Mouse (Mus musculus) cerebellum, adult 2 months (tissue): Measurements from ENCODE around the gene Gm14443. TPM values are rescaled to one million over a fixed set of nuclear protein-coding genes. Genes with fewer than 3 reads are reported as not detected.
"Not testable (repeated sequence)": the region's sequence is repeated elsewhere in the genome, so short reads cannot be mapped to it uniquely, and the experiment has no call there.

Source experiments
- DNase-seq, 2 experiments: peaks; one replicate each; pipeline ENCODE4 v3.0.0; 2021
- H3K27ac ChIP-seq: fragments of 200-500 bp; 2 replicates; pipeline ENCODE4 v1.5.1; 2012; ENCODE audit warnings: low read length, control low read depth, inconsistent platforms; ENCODE audit not compliant: insufficient read depth
- H3K27me3 ChIP-seq: fragments of 200-500 bp; 2 replicates; pipeline ENCODE4 v1.6.1; 2012; ENCODE audit warnings: inconsistent platforms, mild to moderate bottlenecking, low read length, moderate library complexity; ENCODE audit not compliant: control insufficient read depth, insufficient read depth
- H3K4me1 ChIP-seq: fragments of 200-500 bp; 2 replicates; pipeline ENCODE4 v1.6.1; 2011; ENCODE audit warnings: low read length; ENCODE audit not compliant: control insufficient read depth, insufficient read depth
- H3K4me3 ChIP-seq: fragments of 200-500 bp; replicated peaks from 2 replicates; pipeline ENCODE3; 2011; ENCODE audit warnings: mild to moderate bottlenecking, low read depth, low read length, control low read depth; ENCODE audit not compliant: insufficient read depth
- CTCF ChIP-seq: fragments of 200-500 bp; IDR thresholded peaks from 2 replicates; pipeline ENCODE4 v1.5.1; 2011; ENCODE audit warnings: low read depth, mild to moderate bottlenecking, control low read depth, low read length, moderate library complexity, borderline replicate concordance; ENCODE audit not compliant: insufficient read depth
- POLR2A ChIP-seq: fragments of 200-500 bp; IDR thresholded peaks from 2 replicates; pipeline ENCODE4 v1.6.1; 2011; ENCODE audit warnings: low read length, control low read depth, borderline replicate concordance; ENCODE audit not compliant: insufficient read depth
- WGBS: fragments of 180-500 bp; shearing (Covaris S2); methylation state at CpG from one replicate; pipeline ENCODE4 v1.1.7; 2018; 5-methylcytosine and 5-hydroxymethylcytosine counted together
- polyA plus RNA-seq: library from polyadenylated mRNA; depleted of rRNA; stranded (reverse); fragments of >200 nt; gene quantifications from 2 replicates; pipeline ENCODE4 v1.2.3, GENCODE M21; 2012; rRNA removed

Gm14443 gene
- polyA plus RNA-seq, 1 experiment: 3.9 TPM

DNA sequence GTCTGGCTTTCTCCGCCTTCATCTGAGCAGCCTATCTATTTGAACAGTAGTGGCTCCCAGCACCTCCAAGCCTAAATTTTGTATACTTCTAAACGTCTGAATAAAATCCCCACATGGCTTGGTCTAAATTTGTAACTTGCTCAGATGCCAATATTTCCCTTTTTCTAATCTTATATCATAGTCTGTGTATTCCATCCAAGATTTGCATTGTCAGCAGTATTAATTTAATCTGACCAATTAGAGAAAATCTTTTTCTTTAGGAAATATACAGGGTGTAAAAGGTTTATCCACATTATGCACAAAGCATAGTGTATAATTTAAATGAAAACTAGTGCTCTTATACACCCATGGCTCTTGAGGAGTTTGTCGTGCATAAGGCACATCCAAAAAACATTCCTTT is 17.0 kb downstream of the Gm14443 start:
- DNase-seq: no peak
- Histone ChIP-seq H3K27me3 (no peaks in the 10 kb centered on the region), H3K4me3 (no peak overlapping the region), H3K27ac (no peak overlapping the region), H3K4me1 (no peaks in the 10 kb centered on the region)
- 72% methylated on average over 3 of the region's 3 CpGs for WGBS
- TF ChIP-seq POLR2A (no peak), CTCF (no peak)

DNA sequence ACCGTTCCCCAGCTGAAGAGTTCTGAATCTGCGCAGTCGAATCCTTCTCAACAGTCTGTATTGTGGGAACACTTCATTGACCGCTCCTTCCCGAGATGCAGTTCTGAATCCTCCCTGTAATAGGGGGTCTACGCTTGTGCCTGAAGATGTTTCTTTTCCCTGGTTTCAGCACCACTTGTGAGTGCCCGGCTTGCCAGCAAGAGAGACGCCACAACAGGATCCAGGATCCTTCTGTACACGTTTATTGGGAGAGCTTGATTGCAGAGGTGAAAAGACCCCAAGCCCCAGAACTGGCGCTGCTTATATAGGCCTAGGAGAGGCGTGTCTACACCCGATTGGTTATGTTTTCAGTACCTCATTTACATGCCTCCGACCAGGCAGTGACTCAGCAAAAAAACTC is 19.0 kb downstream of the Gm14443 start:
- TF ChIP-seq CTCF: no peak
- TF ChIP-seq POLR2A: no peak
- DNase-seq: no peak
- H3K27me3 ChIP-seq: no peaks in the 10 kb centered on the region
- no peaks in the 10 kb centered on the region for H3K4me1 ChIP-seq
- H3K27ac ChIP-seq: no peak overlapping the region
- no peak overlapping the region for H3K4me3 ChIP-seq
- 89% methylated on average over 13 of the region's 13 CpGs for WGBS

DNA sequence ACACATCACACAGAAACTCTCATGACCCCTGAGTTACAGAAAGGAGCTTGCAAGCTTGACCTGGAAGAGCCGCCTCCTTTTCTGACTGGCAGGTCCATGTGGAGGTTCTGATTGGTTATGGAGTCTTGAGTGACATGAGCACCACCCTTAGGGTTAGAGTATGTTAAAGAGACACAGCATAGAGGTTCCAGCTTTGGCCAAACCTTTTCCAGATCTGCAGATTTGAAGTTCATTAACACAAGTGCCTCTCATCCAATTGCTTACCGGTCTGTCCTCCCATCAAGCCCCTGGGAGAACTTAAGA is 33.7 kb downstream of the Gm14443 start, which contains the start of gene Gm14399:
Gene Gm14399 (minus strand): TSS at position 20 of the 303 bp plus-strand sequence.
- H3K27me3 ChIP-seq, H3K4me1 ChIP-seq, DNase-seq: not testable (repeated sequence)
- Histone ChIP-seq H3K27ac (peak within 1 kb of the TSS; percentile 16; the same call in 1 of the 2 replicates), H3K4me3 (peak within 1 kb of the TSS; percentile 61)
- WGBS: 0% methylated on average over 1 of the region's 2 CpGs

DNA sequence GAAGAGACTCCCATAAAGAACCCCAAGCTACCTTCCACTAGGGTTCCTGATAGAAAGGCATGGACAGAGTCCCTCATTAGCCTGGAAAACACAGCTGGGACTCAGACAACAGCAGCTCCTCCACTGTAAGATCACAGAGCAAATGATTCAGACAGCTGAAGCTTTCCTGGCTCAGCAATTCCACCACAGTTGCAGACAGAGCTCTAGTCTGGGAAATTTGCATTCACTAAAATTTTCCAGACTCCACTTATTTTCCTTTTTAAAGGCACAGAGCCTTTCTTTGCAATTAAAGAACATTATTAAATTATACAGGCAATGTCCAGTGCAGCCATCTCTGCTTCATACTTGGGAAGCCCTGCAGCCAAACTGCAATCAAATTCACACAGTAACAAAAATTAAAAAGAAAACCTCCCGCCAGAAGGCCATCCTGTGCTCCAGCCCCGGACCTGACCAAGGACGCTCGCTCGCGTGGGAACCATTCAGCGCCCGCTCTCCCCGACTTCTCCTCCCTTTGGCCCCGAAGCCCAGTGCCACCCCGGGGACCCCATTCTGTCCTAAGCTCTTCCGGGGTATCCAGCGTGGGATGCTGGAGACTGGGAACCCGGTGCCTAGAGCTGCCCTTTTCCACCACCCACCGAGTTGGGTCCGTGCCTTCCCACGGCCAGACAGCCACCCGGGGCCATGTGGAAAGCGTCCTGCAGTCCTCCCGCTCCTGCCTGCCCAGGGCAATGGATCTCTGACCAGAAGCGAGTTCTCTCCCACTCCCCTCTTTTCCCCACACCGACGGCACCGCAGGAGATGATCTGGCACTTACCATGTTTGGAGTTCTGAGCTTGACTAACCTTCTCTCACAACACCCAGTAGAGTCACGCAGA is 34.3 kb downstream of the Gm14443 start:
- not testable (repeated sequence) for H3K4me1 ChIP-seq, H3K27me3 ChIP-seq
- DNase-seq: peak; percentile 35 to 56
- 6% methylated on average over 25 of the region's 25 CpGs for WGBS
- H3K27ac ChIP-seq: peak overlapping the region; percentile 16; the same call in 1 of the 2 replicates
- H3K4me3 ChIP-seq: peak overlapping the region; percentile 61

DNA sequence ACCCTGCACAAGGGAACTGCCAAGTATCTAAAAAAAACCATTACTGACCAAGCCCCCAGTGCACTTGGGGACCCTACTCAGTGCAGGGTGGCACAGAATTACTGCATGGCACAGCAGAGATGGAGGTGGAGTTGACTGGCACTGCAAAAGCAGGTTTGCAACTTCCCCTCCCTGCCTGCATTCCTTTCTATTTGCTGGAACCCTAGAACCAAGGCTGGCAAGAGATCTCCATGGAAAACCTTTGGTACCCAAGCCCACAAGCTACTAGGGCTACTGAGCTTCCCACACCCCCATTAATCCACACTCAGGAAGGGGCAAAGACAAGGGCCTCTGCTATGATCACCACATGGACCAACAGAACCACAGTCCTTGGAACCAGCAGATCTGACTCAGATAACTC is 35.0 kb downstream of the Gm14443 start:
- not testable (repeated sequence) for H3K27me3 ChIP-seq, H3K4me1 ChIP-seq, DNase-seq, H3K4me3 ChIP-seq, H3K27ac ChIP-seq

Other genes with a start within 250 kb of the Gm14443 start
- 0.31 and 0.35 TPM in 2 replicates for gene Gm14444, start 165.6 kb downstream of the Gm14443 start, polyA plus RNA-seq
- gene Gm14393, start 108.1 kb downstream of the Gm14443 start, polyA plus RNA-seq: 0.71 and 1.1 TPM in 2 replicates
- gene Gm14399, start 33.9 kb downstream of the Gm14443 start, polyA plus RNA-seq: 17.6 and 26.8 TPM in 2 replicates
- gene Gm14391, start 31.0 kb upstream of the Gm14443 start, polyA plus RNA-seq: 18.7 and 19.4 TPM in 2 replicates
- gene Gm14440, start 99.3 kb upstream of the Gm14443 start, polyA plus RNA-seq: not detected in 2 replicates
- gene Gm4631, start 162.3 kb upstream of the Gm14443 start, polyA plus RNA-seq: 30.2 and 31.9 TPM in 2 replicates
- 4.7 and 4.8 TPM in 2 replicates for gene Zfp968, start 196.6 kb upstream of the Gm14443 start, polyA plus RNA-seq